Mouse (Mus musculus) cerebellum, adult 2 months (tissue): ENCODE results near the gene Sema4f.

Experiments
- CTCF ChIP-seq: fragments of 200-500 bp; IDR thresholded peaks from 2 replicates; pipeline ENCODE4 v1.5.1; 2011; ENCODE audit warnings: low read depth, mild to moderate bottlenecking, control low read depth, low read length, moderate library complexity, borderline replicate concordance; ENCODE audit not compliant: insufficient read depth
- POLR2A ChIP-seq: fragments of 200-500 bp; IDR thresholded peaks from 2 replicates; pipeline ENCODE4 v1.6.1; 2011; ENCODE audit warnings: low read length, control low read depth, borderline replicate concordance; ENCODE audit not compliant: insufficient read depth

- TF ChIP-seq POLR2A = no peak
- peak; percentile 74 for TF ChIP-seq CTCF
Measured at GRCm38 (mm10) chr6:82909136-82909855, 30.3 kb downstream of the Sema4f start.
